Mouse (Mus musculus) thymus, postnatal 25 days (tissue): Measurements from ENCODE around the gene Usp4.
"Not testable (repeated sequence)": the region's sequence is repeated elsewhere in the genome, so short reads cannot be mapped to it uniquely, and the experiment has no call there.

Experiments used
- DNase-seq: peaks from one replicate; pipeline ENCODE4 v3.0.0; 2022

Usp4 gene

DNA sequence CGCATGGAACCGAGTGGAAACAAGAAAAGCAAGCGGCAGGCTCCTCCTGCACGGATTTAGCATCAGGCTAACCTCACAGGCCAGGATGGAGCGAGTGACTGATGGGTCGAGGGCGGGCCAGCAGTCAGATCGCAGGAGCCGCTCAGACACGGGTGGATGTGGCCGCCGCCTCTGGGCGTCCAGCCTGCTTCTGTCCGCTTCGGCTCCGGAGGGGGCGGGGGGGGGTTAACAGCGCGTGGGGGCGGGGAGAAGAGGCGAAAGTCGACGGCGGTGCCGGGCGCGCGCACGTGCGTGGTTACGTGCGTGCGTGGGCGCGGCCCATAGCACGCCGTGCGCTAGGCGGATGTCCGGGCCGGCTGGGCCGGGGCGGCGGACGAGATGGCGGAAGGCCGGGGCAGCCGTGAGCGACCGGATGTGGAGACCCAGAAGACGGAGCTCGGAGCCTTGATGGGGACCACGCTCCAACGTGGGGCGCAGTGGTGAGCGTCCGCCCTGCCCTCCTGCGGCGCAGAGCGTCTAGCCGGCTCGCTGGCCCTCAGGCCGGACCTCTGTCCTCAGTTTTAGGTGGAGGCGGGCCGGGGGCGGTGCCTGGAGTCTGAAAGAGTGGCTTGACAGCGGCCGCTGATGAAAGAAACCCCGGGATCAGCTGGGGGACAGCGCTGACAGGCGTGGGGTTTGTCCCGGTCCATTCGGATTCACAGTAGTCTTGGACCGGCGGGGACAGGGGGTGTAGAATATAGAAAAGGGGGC is at the start of gene Usp4:
TSS of gene Usp4 (plus strand) at position 314 of the 750 bp plus-strand sequence.
- peak; percentile 84 for DNase-seq

DNA sequence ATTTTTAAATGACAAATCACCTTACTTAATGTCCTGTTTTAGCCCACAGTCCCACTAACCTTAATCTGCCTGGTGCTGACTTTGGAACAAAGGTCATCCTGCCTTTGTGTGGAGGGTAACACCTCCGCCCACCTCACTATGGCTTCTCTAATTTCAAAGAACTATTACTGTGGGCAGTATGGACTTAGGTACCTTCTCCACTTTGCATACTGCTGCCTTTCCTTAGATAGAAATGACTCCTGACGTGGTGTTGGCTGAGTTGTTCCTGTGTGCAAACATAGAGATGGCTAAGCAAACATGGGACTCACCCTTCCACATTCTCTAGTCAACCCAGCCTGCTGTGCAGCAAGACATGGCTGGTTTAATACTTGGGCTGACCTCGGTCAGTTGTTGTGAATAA is 45.8 kb upstream of the Usp4 start:
- DNase-seq = no peak

DNA sequence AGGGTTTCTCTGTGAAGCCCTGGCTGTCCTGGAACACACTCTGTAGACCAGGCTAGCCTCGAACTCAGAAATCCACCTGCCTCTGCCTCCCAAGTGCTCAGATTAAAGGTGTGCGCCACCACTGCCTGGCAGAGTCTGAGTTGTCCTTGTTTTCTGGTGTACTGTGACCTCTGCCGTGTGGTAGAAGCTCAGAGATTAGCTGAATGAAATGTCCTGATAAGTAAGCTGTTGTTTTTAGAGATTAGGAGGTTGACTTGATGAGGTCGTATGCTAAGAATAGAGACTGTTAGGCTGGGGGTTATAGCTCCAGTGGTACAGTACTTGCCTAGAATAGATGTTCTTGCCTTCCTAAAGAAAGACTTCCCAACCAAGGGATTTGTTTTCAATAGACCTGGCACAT is 42.9 kb upstream of the Usp4 start:
- no peak for DNase-seq

GRCm38 (mm10) chr9:108305170-108305569 is 42.5 kb upstream of the Usp4 start:
- no peak for DNase-seq

- peak; percentile 98 for DNase-seq
Measured at GRCm38 (mm10) chr9:108305629-108306520, 41.8 kb upstream of the Usp4 start, which contains the start of the genes Rhoa and Tcta. Gene Rhoa, plus strand, starts transcription at chr9:108306129. Gene Tcta, minus strand, starts transcription at chr9:108306160.

DNA sequence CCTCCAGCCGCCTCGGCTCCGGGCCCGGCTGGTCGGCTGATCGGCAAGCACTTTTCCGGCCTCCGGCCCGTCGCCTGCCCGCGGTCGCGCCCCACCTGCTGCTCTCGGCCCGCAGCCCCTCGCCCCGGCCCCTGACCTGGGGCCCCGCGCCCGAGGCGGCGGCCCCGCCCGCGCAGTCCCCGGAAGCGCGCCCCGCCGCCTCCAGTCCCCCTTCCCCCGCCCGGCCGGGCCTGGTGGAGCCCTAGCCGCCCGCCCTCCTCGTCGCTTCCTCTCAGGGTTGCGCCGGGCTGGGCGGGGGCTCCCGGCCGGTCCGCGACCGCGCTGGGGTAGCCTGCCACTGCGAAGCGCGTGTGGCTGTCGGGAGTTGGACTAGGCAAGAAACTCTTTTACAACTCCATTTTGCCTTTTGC is 41.1 kb upstream of the Usp4 start:
- DNase-seq = peak; percentile 86

GRCm38 (mm10) chr9:108307021-108307807 is 40.4 kb upstream of the Usp4 start:
- no peak for DNase-seq

- DNase-seq = no peak
Measured at GRCm38 (mm10) chr9:108308141-108308540, 39.5 kb upstream of the Usp4 start.

- DNase-seq = no peak
Measured at GRCm38 (mm10) chr9:108317572-108317971, 30.1 kb upstream of the Usp4 start.

DNA sequence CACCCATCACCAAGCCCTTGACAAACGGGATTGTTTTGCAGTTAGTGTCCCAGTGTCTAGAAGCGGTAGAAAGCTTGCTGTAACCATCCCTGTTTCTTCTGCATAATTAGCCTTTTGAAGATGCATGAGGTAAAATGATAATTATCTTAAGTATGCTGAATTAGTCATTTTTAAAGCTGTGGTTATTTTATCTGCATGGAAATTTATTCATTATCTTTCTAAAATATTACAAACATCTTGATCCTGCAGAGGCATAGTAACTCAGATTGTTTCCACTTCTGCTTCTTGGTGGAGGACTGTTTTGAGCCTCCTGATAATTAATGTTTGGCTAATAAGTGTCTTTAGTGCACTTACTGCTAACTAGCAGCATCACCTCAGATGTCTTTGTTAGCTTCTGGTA is 29.2 kb upstream of the Usp4 start:
- no peak for DNase-seq

DNA sequence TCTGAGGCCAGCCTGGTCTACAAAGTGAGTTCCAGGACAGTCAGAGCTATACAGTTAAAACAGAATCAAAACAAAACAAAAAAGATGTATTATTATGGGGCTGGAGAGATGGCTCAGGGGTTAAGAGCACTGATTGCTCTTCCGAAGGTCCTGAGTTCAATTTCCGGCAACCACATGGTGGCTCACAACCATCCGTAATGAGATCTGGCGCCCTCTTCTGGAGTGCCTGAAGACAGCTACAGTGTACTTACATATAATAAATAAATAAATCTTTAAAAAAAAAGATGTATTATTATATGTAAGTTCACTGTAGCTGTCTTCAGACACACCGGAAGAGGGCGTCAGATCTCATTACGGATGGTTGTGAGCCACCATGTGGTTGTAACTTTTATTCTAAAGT is 25.6 kb upstream of the Usp4 start:
- DNase-seq = not testable (repeated sequence)

- DNase-seq = no peak
Measured at GRCm38 (mm10) chr9:108324784-108325183, 22.9 kb upstream of the Usp4 start.

DNA sequence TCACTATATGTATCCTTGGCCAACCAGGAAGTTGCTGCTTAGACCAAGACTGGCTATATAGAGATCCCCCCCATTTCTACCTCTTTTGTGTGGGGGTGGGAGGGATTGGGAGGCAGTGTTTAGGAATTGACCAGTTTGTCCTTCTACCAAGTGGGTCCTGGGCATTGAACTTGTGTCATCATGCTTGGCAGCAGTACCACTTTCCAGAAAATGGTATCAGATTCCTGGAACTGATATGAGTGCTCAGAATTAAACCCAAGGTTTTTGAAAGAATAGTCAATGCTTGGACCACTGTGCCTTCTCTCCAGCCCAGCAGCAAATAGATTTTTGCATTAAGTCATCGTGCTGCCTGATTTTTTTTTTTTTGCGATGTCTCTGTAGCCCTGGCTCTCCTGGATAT is 21.8 kb upstream of the Usp4 start:
- no peak for DNase-seq

DNA sequence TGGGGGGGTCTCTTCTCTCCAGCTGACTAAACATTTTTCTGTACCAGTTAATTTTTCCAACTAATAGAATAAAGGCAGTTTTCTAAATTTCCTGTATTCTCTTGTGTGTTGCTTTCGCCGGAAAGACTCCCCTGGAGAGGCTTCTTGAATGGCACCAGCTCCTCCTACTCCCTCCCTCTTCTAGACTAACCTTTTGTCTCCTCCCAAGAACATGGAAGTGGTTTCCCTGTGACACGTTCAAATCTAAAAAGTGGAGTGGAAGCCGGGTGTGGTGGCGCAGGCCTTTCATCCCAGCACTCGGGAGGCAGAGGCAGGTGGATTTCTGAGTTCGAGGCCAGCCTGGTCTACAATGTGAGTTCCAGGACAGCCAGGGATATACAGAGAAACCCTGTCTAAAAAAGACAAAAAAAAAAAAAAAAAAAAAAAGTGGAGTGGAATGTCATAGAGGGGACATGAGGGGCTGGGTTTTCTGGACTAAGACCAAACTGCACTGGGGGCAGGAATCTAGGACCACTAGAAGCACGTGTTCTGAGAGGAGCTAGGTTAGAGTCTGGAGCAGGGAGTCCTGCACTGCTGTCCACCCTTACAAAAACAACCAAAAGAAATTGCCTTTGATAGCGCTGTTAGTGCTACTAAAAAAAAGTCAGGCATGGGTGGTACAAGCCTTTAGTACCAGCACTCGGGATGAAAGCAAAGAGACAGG is 9.7 kb upstream of the Usp4 start:
- DNase-seq = no peak

GRCm38 (mm10) chr9:108338551-108338885 is 9.1 kb upstream of the Usp4 start:
- DNase-seq = no peak

- DNase-seq = peak; percentile 91
Measured at GRCm38 (mm10) chr9:108338886-108339781, 8.5 kb upstream of the Usp4 start, which contains the start of gene Gpx1. Gene Gpx1, plus strand, starts transcription at chr9:108338903.

DNA sequence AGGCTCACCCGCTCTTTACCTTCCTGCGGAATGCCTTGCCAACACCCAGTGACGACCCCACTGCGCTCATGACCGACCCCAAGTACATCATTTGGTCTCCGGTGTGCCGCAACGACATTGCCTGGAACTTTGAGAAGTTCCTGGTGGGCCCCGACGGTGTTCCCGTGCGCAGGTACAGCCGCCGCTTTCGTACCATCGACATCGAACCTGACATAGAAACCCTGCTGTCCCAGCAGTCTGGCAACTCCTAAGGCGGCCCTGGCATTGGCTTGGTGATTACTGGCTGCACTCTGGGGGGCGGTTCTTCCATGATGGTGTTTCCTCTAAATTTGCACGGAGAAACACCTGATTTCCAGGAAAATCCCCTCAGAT is 7.8 kb upstream of the Usp4 start:
- peak; percentile 35 for DNase-seq

- peak; percentile 33 for DNase-seq
Measured at GRCm38 (mm10) chr9:108340258-108341138, 7.2 kb upstream of the Usp4 start.

DNA sequence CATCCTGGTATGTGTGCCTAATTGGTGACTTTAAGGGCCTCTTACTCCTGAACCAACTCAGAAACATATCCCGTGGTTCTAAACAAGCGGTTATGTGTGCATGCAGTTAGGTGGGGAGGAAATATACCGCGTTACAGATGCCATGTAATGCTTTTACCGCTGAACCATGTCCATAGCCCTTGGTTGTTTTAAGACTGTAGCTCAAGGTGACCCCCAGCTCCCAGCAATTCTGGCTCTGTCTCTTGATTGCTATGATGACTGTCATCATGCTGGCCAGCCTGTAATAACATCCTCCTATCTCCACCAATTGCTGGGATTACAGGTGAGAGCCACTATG is 6.5 kb upstream of the Usp4 start:
- peak; percentile 10 for DNase-seq

DNA sequence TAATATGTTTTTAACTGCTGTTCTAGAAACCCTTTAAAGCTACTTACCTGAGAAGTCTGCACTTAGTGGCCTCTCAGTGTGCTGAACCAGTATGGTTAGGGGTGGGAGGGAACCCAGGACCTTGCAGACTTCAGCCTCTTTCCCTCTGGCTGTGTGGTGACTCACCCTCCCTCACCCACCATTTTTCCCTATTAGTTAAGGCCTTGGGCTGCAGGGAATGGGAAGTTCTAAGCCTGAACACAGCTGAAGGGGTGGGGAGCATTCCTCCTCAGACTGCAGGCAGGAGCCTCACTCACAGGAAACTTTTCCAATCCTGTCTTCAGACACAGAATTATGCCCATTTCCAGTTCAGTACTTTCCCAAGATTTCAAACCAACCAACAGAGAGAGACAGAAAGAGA is 5.9 kb upstream of the Usp4 start:
- DNase-seq = peak; percentile 11
